Mouse (Mus musculus) thymus, adult 18-20 months (tissue): Measurements from ENCODE around the gene Gm11733.
"Not testable (repeated sequence)": the region's sequence is repeated elsewhere in the genome, so short reads cannot be mapped to it uniquely, and the experiment has no call there.

Experiments
- DNase-seq, 2 experiments: peaks; one replicate each; pipeline ENCODE4 v3.0.0; 2022; ENCODE audit warnings: mixed read lengths in 2 of 2

The Gm11733 gene

DNA sequence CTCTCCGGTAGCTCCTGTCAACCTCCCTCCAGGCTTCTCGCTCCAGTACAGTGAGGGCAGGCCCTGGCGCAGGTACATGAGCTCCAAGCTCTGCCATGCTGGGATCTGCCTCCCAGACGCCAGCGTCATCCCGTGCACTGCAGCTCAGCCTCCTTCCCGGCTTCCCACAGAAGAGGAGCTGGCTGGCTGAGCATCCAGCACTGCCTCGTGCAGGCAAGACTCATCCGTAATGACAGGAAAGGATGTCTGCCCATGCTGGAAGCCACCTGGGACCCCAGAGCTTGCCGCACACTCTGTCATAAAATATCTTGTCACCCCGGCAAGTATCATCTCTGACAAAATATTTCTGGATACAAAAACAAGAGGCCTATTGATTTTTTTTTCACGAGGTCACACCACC lies at the start of gene Gm11733:
Gm11733 (plus strand) TSS at position 171 of the 400 bp plus-strand sequence.
- peak in 1 of 2 experiments; percentile 7 for DNase-seq

DNA sequence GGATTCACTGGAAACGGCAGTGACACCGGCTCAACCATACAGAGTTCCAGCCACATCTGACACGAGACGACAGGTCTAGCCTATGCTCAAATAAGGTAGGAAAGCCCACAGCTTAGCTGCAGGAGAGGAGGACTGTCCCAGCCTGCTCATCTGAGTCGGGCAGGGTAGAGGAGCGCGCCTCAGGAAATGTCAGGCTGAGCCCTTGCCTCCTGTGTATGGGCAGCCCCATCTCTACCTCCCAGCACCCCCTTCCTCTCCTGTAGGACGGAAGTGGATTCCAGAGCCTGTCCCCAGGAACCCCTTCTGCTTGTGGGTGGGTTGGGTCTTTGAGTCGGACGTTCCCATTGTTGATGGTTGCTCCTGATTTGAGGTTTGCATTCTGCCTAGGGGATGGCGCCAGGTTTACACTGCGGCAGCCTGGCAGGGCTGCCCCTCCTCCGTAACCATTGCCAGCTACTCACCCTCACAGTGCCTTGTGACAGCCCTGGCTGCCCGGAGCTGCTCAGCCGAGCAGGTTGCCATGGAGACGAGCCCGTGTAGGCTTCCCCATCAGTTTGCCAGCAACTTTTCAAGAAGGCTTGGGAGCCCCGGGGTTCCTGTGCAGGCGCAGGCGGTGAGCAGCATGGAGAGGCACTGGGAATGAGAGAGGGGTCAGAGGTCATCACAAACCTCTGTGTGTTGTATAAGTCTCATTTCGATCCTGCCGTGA lies 47.6 kb upstream of the Gm11733 start:
- no peak for DNase-seq

DNA sequence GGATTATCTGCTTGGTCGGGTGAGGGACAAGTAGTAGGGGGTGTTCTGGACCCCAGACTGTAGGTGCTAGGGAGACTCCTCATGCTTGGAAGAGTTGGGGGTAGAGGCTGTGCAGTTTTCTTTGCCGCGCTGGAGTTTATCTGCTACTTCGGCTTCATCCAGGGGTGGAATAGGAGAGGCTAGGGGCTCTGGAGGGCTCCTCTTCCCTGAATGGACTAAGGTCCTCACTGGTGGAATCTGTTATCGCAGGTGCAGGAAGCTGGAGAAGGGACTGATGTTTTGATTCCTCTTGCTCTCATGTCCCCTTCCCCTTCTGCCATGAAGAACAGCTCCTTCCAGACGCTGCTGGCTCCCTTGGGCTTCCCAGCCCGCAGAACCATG lies 47.1 kb upstream of the Gm11733 start:
- no peak for DNase-seq

- DNase-seq = no peak
These were observed 45.8 kb upstream of the Gm11733 start for GRCm38 (mm10) chr11:117438363-117438762.

GRCm38 (mm10) chr11:117440865-117441425 lies 43.2 kb upstream of the Gm11733 start:
- no peak for DNase-seq

- no peak for DNase-seq
These were observed 40.1 kb upstream of the Gm11733 start for GRCm38 (mm10) chr11:117444090-117444489.

DNA sequence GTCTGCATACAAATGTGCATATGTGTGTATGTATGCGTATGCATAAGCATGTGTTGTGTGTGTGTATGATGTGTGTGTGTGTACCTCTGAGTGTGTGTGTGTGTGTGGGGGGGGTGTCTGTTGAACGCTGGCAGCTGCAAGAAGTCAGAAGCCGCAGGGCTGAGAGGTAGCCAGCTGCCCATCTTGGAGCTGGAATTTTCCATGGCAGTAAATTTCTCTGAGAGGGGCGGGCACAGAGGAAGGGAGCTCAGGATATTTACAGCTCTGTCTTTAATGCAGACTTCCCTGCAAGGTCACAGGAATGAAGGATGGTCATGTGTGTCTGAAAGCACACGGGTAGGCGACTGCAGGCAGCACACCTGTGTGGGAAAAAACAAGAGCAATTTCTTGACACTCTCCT lies 38.5 kb upstream of the Gm11733 start:
- no peak for DNase-seq

- DNase-seq = no peak
These were observed 30.1 kb upstream of the Gm11733 start for GRCm38 (mm10) chr11:117454086-117454485.

- no peak for DNase-seq
These were observed 25.0 kb upstream of the Gm11733 start for GRCm38 (mm10) chr11:117459148-117459547.

- no peak for DNase-seq
These were observed 21.8 kb upstream of the Gm11733 start for GRCm38 (mm10) chr11:117462202-117462864.

DNA sequence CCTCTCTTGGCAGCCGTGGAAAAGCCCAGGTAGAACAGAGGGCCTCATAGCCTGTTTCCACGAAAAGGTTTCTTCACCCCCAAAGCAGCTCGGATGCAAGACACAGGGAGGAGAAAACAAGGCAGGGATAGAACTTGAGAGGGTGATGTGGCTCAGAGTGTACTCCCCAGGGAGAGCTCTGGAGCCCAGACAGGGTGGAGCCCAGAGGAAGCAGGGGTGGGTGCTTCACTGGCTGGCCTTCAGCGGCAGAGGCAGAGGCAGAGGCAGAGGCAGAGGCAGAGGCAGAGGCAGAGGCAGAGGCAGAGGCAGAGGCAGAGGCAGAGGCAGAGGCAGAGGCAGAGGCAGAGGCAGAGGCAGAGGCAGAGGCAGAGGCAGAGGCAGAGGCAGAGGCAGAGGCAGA lies 20.8 kb upstream of the Gm11733 start:
- not testable (repeated sequence) for DNase-seq

DNA sequence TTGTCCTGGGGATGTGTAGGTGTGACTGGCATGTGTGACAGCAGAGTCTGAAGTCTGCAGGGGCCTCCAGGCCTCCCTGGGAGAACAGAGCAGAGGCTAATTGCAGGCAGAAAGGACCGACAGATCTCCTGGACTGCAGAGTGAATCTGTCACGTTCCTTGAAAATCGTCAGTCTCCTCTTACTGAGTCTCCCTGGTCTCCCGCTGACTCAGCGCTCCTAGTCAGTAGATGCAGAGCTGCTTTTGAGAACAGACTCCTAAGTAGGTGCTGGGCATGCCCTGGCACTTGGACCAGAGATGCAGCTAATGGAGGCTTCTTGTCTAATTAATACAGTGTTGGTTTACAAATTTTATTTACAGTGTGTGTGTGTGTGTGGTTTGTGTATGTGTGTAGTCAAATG lies 17.9 kb upstream of the Gm11733 start:
- no peak for DNase-seq

- no peak for DNase-seq
These were observed 17.3 kb upstream of the Gm11733 start for GRCm38 (mm10) chr11:117466911-117467310.

DNA sequence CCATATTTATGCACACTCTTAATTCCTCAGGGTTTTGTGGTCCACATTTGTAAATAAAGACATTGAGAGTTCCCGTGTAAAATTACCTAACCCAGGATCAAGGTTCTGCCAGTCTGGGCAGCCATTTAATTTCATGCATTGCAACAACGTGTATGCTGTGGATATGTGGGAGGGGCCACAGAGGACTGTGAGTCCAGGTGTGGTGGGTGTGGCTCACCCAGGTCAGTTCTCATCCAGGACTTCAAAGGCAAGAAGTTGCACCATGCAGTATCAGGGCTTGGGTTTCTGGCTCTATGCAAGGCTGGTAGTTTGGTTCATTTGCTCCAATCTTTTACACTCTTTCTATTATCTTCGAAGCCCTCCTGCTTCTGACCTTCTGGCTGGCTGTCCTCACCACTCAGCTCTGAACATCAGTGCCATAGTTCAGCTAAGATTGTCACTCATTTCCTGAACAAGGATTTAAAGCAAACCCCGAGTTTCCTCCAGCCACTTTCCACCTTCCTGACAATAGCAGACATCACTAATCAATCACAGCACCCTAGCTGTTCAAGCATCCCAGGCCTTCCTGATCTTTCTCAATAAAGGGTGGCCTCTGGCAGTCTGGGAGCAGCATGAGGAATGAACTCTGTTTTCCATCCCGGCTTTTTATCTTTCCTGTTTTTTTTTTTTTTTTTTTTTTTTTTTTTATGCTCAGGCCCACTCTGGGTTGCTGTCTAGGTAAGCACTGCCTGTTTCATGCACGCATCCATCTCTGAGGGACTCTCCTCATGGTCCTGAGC lies 15.4 kb upstream of the Gm11733 start:
- DNase-seq = no peak

DNA sequence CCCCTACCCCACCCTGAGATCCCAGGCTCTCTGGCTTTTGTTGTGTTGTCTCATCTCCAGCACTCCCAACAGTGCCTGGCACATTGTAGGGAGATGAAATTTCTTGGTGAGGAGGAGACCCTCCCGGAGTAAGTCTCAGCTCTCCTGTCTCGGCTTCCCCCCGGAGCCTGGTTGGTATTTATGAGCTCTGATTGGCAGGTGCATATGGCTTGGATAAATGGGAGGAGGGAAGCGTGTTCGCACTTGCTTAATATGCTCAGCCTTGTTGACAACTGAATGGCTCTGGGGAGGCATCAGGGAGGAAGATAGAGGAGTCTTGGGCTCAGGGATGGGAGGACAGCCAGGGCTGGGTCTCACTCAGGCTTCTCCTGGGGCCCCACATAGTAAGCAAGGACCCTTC lies 14.4 kb upstream of the Gm11733 start:
- DNase-seq = no peak

GRCm38 (mm10) chr11:117470586-117471195 lies 13.5 kb upstream of the Gm11733 start:
- no peak for DNase-seq

DNA sequence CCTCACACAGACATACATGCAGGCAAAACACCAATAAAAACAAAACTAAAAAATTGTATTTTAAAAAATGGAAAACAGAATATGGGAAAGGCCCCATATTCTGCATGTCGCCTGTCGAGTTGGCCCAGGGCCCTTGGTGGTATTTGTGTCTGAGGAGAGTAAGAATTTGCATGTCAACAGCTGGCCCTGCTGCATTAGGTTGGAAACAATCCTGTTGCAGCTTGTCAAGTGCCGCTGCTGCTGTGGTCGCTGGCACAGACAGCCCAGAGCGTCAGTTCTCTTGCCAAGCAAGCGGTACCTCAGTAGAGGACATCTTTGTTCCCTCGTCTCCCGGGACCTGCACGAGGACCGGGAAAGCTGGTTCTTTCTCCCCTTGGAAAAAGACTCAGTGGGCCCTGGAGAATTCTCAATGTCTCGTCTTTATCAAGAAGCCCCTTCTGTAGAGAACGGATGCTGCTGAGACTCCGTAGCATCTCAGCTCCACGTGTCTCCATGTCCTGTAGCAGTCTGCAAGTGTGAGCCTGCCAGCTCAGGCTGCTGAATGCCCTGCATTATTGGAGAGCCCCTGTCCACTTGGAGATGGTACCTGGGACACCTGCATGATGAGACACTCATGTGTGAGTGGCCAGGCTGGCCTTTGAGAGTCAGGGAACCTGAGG lies 12.4 kb upstream of the Gm11733 start:
- DNase-seq = no peak

GRCm38 (mm10) chr11:117472885-117473284 lies 11.3 kb upstream of the Gm11733 start:
- no peak for DNase-seq

GRCm38 (mm10) chr11:117475204-117475603 lies 9.0 kb upstream of the Gm11733 start:
- no peak for DNase-seq

DNA sequence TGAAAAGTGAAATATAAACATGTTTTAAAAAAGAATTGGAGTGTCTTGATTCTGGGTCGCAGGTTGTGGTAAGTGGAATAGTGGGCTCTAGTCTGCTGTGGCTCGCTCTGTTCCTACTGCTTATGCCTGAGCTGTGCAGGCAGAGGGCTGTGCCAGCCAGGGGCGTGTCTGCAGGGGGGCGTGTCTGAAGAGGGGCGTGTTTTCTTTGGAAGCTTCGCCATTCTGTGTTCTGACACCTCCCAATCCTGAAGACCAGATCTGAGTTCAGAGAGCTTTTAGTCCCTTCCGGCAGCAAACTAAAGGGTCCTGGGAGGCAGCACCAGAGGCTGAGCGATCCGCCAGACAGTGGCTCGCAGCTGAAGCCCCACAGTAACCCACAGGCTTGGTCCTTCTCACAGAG lies 8.5 kb upstream of the Gm11733 start:
- DNase-seq = no peak

DNA sequence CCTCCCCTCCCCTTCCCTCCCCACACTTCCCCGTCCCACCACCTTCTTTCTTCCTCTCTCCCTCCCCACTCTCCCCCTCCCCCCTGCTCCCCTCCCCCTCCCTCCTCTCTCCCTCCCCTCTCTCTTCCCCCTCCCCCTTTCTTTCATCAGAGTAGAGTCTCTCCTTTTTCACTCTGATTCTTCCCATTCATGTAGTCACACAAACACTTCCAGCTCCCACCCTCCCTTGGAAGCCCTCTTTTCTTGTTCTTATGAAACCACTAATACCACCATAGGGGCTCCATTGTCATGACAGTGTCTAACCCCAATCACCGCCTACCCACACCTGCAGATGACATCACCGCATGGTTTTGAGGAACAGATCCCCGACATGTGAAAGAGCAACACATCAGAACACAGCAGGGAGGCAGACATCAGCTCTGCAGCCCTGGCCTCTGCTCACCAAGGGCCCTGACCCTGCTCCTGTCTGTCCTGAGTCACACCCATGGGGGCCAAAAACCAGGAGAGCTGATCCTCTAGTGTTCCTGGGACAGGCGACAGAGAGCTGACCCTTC lies 7.5 kb upstream of the Gm11733 start:
- DNase-seq = peak in 1 of 2 experiments; percentile 6
